Mouse (Mus musculus) heart, postnatal 4 days (tissue): Measurements from ENCODE around the gene Mfsd8. TPM values are rescaled to one million over a fixed set of nuclear protein-coding genes. Genes with fewer than 3 reads are reported as not detected.
A peak's percentile ranks its signal among the peaks of the same experiment; 100 is the strongest.
"Not testable (repeated sequence)": the region's sequence is repeated elsewhere in the genome, so short reads cannot be mapped to it uniquely, and the experiment has no call there.

Experiments used
- DNase-seq: peaks from one replicate; pipeline ENCODE4 v3.0.0; 2021
- total RNA-seq, 2 experiments: library from RNA; stranded (reverse); gene quantifications; 2 replicates each; pipeline ENCODE4 v1.2.3; 2021

Mfsd8 gene
- total RNA-seq: 10 to 100 TPM; 13.2 to 14.7 TPM

- peak; percentile 97 for DNase-seq
These were observed at the start of gene Mfsd8 for GRCm38 (mm10) chr3:40846473-40846956. Gene Mfsd8, minus strand, starts transcription at chr3:40846886.

DNA sequence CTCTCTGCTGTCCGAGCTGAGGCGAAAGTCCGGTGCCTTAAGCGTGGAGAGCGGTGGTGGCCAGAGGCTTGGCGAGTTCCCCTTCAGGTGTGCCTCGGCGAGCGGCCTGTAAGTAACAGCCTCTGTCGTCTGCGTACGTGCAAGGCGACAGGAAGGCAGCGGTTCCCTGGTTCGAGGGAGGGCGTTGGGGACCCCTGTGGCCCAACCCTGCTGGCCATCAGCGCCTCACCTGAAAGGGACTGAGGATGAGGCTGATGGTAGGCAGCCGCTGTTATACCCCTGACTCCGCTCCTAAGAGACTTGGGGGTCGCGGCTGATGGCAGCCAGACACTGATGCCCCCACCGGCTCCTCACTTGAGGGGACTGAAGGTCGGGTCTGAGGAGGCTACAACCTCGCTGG lies 47.6 kb upstream of the Mfsd8 start:
- peak; percentile 22 for DNase-seq

DNA sequence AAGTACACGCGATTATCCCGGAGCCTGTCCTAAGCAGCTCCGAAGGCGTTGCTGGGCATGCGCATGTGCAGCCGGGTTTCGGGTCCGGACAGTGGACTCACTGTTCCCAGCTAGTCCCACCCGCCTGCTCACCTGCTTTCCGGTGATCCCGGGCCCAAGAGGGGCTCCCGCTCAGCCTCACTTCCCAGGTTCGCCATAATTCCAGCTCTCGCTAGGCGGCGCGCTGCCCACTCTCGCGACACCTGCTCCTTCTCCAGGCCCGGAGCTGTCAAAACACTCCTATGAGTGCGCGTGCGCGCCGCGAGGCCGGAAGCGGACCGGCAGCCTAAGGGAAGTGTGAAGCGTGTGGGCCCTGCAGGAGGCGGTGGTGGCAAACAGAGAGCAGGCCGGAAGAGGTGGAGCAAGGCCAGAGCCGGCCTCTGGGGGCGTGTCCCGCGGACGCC lies 47.2 kb upstream of the Mfsd8 start:
- DNase-seq: peak; percentile 99

DNA sequence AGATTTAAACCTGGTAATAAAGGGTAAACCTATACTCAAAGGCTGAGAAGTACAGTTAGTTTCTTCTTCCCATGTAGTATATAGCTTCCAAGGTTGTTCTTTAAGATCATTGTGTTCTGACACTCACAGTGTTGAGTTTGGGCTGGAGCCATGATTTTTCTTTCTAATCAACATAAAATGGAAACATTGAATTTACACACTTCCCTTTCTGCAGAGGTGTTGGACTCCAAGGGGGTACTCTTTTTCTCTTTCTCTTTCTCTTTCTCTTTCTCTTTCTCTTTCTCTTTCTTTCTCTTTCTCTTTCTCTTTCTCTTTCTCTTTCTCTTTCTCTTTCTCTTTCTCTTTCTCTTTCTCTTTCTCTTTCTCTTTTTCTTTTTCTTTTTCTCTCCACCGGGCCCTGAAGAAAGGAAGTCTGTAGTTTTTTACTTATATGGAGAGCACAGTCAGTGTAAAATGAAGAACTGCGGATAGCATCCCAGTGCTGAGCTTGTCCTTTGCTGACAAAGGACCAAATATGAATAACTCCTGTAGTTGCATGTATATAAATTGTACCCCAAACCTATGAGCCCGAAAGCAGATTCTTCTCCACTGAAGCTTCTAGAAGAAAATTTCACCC lies 6.5 kb upstream of the Mfsd8 start:
- not testable (repeated sequence) for DNase-seq

DNA sequence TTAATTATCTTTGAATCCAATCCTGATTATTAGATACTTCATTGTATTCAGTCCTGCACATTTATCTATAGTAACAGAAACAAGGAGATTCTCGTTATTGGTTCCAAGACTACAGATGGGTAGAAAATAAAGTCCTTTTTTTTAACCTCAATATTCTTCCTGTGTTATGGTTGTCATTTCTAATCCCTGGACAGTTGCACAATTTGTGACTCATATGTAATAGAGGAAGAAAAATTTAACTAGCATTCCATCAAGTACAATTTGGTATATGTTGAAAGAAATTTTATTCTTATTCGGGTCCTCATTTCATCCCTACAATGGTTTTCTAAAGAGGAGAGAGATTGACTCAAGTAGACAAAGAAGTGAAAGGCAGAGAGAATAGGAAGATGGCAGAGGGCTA lies 1.2 kb upstream of the Mfsd8 start:
- DNase-seq: not testable (repeated sequence)

DNA sequence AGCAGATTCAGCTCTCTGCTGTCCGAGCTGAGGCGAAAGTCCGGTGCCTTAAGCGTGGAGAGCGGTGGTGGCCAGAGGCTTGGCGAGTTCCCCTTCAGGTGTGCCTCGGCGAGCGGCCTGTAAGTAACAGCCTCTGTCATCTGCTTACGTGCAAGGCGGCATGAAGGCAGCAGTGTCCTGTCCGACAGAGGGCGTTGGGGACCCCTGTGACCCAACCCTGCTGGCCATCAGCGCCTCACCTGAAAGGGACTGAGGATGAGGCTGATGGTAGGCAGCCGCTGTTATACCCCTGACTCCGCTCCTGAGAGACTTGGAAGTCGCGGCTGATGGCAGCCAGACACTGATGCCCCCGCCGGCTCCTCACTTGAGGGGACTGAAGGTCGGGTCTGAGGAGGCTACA lies 332 bp upstream of the Mfsd8 start:
- DNase-seq: peak; percentile 59

DNA sequence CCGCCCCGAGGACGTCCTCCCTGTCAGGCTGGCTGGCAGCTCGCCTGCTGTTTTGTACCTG lies 101 bp upstream of the Mfsd8 start, which contains the start of gene Abhd18:
TSS of gene Abhd18 (plus strand) at position 14 of the 61 bp plus-strand sequence.
- not testable (repeated sequence) for DNase-seq

DNA sequence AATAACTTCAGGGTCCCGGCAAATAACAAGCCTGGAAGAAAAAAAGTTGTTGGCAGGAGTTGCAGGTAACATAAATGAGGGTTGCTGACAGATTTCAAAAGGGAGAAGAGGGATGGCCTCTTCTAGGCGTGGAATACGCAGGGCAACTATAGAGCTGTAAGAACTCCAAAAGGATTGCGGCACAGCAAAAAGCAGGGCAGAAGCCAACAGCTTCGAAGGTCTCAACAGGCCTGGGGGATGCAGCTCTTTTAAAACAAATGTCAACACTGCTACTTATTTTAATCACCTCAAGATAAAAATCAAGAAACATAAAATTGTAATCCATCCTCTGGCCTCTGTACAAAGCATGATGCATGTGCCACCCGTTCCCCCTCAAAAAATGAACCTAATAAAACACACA lies 1.2 kb downstream of the Mfsd8 start:
- not testable (repeated sequence) for DNase-seq

DNA sequence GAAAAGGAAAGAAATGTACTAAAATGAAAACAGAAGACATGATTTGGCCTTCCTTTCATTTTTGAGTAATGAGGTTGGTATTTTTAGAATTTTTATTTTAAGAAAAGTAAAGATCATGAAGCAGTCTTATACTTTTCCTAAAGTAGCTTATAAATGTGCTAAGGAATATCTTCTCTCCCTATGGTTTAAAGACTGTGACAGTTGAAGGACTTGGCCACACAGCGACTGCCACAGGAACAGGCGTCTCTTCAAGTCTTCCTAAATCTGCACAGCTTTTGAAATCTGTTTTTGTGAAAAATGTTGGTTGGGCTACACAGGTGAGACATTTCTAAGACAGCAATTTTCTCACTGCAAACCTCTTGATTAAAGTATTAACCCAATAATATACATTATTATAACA lies 33.4 kb downstream of the Mfsd8 start:
- no peak for DNase-seq

DNA sequence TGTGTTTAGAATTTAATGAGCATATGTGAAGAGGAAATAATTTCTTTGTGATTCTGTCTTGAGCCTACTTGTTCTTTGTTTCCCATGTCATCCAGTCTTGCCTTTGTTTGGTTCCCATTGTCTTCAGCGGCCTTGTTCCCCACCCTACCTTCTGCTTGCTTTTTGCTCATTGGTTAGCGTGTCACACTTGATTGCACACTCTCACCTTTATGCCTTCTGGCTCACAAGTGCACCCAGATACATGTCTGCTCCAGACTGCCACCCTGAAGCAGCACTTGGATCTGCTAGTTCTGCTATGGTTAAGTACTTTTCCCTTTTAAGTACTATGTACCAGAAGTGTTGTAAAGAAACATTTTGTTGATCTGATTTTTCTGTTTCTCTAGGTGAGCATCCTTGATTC lies 36.8 kb downstream of the Mfsd8 start:
- DNase-seq: no peak

- no peak for DNase-seq
These were observed 38.0 kb downstream of the Mfsd8 start for GRCm38 (mm10) chr3:40808686-40809085.

DNA sequence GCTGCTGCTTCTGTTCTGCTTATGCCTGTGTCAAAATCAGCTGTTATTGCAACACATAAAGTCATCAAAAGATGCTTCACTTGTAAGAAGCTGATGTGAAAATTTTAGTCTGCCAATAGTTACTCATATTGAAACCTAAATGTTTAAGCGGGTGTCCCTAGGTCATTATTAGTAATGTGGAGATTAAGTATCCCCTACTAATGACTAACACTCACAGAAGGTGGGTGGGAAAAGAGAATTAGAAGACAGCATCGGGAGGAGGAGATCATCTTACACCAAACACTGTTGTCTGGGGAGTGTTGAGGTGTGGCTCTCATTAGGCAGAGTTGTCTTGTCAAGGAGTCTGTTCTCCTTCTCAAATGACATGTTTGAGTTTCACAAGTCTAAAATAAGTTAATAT lies 39.8 kb downstream of the Mfsd8 start:
- no peak for DNase-seq

DNA sequence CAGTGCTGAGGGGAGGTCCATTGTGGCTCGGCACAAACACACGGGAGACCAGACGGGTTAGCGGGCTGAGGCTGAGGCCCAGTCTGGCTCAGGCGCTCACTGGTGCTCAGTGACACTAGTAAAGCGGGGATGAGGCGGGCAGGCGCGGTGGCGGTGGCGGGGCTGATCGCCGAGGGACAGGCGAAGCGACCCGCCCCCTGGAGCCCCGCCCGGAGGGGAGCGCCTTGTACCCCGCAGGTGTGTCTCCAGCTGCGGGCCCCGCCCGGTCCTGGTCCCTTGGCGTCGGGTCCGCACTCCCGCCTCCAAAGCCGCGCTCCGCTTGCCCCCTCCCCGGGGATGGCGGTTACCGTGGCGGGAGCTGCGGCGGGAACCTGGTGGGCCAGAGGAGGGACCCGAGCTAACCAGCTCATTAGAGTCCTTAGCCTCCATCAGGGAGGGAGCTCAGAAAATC lies 46.3 kb downstream of the Mfsd8 start:
- DNase-seq: peak; percentile 58

GRCm38 (mm10) chr3:40799530-40800372 lies 46.9 kb downstream of the Mfsd8 start, which contains the start of gene Plk4:
Gene Plk4, plus strand, starts transcription at chr3:40800019.
- peak; percentile 98 for DNase-seq

DNA sequence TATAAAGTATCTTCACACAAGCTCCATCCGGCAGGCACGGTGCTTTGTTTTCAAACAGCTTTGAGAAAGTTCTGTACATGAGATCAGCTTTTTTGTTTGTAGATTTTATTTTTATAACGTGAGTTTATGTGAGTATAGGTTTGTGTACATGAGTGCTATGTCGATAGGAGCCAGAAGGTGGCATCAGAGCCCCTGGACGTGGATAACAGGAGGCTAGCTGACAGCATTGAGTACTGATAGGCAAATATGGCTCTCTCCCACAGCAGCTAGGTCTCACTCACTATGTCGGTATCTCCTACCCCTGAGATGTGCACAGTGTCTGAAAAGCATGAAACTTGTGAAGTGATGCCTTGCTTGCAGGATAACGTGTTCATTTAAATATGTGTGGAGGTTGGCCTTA lies 48.2 kb downstream of the Mfsd8 start:
- peak; percentile 62 for DNase-seq

DNA sequence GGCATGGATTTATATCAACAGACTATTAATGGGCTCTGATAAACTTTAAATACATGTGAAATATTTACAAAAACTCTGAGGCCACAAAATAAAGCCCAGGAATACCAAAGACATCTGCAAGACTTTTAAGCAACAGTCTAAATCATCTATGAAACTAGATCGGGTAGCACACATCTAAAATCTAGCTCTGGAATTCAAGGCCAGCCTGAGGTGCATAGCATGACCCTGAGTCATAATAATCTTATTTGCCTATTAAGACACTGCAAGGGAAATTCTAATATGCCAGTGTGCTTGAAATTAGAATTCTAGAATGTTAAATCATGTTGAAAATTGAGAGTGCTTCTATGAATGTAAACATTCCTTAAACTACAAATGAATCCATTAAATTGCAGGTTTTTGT lies 48.6 kb downstream of the Mfsd8 start:
- DNase-seq: no peak

- DNase-seq: no peak
These were observed 52.9 kb downstream of the Mfsd8 start for GRCm38 (mm10) chr3:40793783-40794182.

Other genes starting within 250 kb of the Mfsd8 start
- 1 to 10 TPM in 1 of 2 experiments, under 1 TPM in 1; 0.90 to 1.0 TPM for gene Slc25a31, start 138.0 kb downstream of the Mfsd8 start, total RNA-seq
- gene Hspa4l, start 102.4 kb downstream of the Mfsd8 start, total RNA-seq: 10 to 100 TPM; 40.5 to 44.6 TPM
- 10 to 100 TPM; 24.5 to 28.3 TPM for gene Plk4, start 46.9 kb downstream of the Mfsd8 start, total RNA-seq
- gene Abhd18, start 84 bp upstream of the Mfsd8 start, total RNA-seq: 10 to 100 TPM; 28.9 to 33.0 TPM
- gene 1700034I23Rik, start 55.7 kb upstream of the Mfsd8 start, total RNA-seq: under 1 TPM in 1 of 2 experiments, not detected in 1; 0.14 TPM
- 10 to 100 TPM; 54.3 to 56.0 TPM for gene Larp1b, start 102.9 kb upstream of the Mfsd8 start, total RNA-seq
- 10 to 100 TPM; 55.1 to 56.1 TPM for gene Pgrmc2, start 236.2 kb upstream of the Mfsd8 start, total RNA-seq